Mouse (Mus musculus) hindbrain, embryonic 11.5 days (tissue): ENCODE results near the gene Slc24a3. TPM values are rescaled to one million over a fixed set of nuclear protein-coding genes. Genes with fewer than 3 reads are reported as not detected.

Experiments used
- ATAC-seq: fragments of 200-750 bp; cut with Nextera tagmentation; 2 replicates; pipeline ENCODE4 v1.8.0; 2017; ENCODE audit warnings: mild to moderate bottlenecking, moderate TSS enrichment, moderate library complexity; ENCODE audit not compliant: low FRiP score
- DNase-seq: peaks from one replicate; pipeline ENCODE4 v3.0.0-alpha.2; 2015; ENCODE audit warnings: low spot score
- H3K27ac ChIP-seq: fragments of 300-500 bp; sonication (generic); 2 replicates; pipeline ENCODE4 v1.5.1; 2014; ENCODE audit warnings: mild to moderate bottlenecking, low read depth, low read length
- H3K27me3 ChIP-seq: fragments of 300-500 bp; sonication (generic); 2 replicates; pipeline ENCODE4 v1.6.1; 2014; ENCODE audit warnings: mild to moderate bottlenecking, low read length, moderate library complexity, mixed read lengths; ENCODE audit not compliant: control insufficient read depth, insufficient read depth
- H3K36me3 ChIP-seq: fragments of 300-500 bp; sonication (generic); 2 replicates; pipeline ENCODE4 v1.6.1; 2014; ENCODE audit warnings: mild to moderate bottlenecking, low read length, moderate library complexity, mixed read lengths; ENCODE audit not compliant: control insufficient read depth, insufficient read depth
- H3K4me1 ChIP-seq: fragments of 300-500 bp; sonication (generic); replicated peaks from 2 replicates; pipeline ENCODE4 v1.6.1; 2014; ENCODE audit warnings: low read length, mixed read lengths; ENCODE audit not compliant: control insufficient read depth, insufficient read depth
- H3K4me2 ChIP-seq: fragments of 300-500 bp; sonication (generic); replicated peaks from 2 replicates; pipeline ENCODE4 v1.6.1; 2014; ENCODE audit warnings: mild to moderate bottlenecking, low read depth, low read length
- H3K4me3 ChIP-seq: fragments of 300-500 bp; sonication (generic); 2 replicates; pipeline ENCODE4 v1.5.1; 2014; ENCODE audit warnings: low read depth, low read length
- H3K9ac ChIP-seq: fragments of 300-500 bp; sonication (generic); 2 replicates; pipeline ENCODE4 v1.6.1; 2014; ENCODE audit warnings: low read depth, low read length
- H3K9me3 ChIP-seq: fragments of 300-500 bp; sonication (generic); 2 replicates; pipeline ENCODE4 v1.6.1; 2016; ENCODE audit warnings: low read length; ENCODE audit not compliant: control insufficient read depth
- WGBS: fragments of 180-500 bp; shearing (Covaris S2); extraction: QIAGEN DNeasy Blood & Tissue Kit; methylation state at CpG from one replicate; pipeline ENCODE4 v1.1.7; 2014; 5-methylcytosine and 5-hydroxymethylcytosine counted together
- polyA plus RNA-seq: library from polyadenylated mRNA; unstranded; fragments of >200 nt; fragmentation: Nextera tagmentation; extraction: Ambion mirVana; gene quantifications from 2 replicates; pipeline ENCODE4 v1.2.1, GENCODE M21; 2014

Slc24a3 gene
- polyA plus RNA-seq, 1 experiment from 2014 or later, result 2.5 TPM

GRCm38 (mm10) chr2:145217422-145217821 lies 49.9 kb downstream of the Slc24a3 start:
- DNase-seq, result no peak

GRCm38 (mm10) chr2:145219246-145219645 lies 51.7 kb downstream of the Slc24a3 start:
- Histone ChIP-seq H3K4me2 (no peak overlapping the region), H3K36me3 (no peaks in the 10 kb centered on the region), H3K9me3 (no peaks in the 10 kb centered on the region), H3K4me1 (no peaks in the 10 kb centered on the region), H3K27me3 (no peaks in the 10 kb centered on the region), H3K27ac (no peak overlapping the region), H3K4me3 (no peak overlapping the region), H3K9ac (no peak overlapping the region)
- WGBS, result 70% methylated on average over 6 of the region's 6 CpGs
- DNase-seq, result no peak
- no peak for ATAC-seq

More at GRCm38 (mm10) chr2:145217422-145217821, 49.9 kb downstream of the Slc24a3 start:
- Histone ChIP-seq H3K9me3 (no peaks in the 10 kb centered on the region), H3K4me3 (no peak overlapping the region), H3K4me2 (no peak overlapping the region), H3K9ac (no peak overlapping the region), H3K27ac (no peak overlapping the region), H3K36me3 (no peaks in the 10 kb centered on the region), H3K27me3 (no peaks in the 10 kb centered on the region), H3K4me1 (no peaks in the 10 kb centered on the region)
- 92% methylated on average over 2 of the region's 2 CpGs for WGBS
- ATAC-seq, result no peak

DNA sequence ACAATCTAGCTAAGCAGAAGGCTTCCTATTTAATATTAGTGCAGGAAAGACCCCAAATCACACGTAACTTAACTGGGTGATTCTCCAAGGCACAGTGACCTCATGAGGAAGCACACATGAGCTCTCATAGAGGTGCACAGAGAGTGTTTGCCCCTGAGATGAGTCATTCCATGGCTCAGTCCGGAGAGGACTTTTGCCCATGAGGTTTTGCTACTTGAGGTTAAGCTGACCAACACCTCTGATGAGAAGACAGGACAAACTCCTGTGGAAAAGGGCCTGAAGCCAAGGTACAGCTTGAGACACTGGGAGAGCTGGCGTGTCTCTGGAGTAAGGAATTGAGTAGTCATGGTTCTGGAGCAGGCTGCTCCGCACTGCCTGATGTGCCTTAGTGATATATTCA lies 56.1 kb downstream of the Slc24a3 start:
- H3K27ac ChIP-seq, result no peak overlapping the region
- no peak for DNase-seq
- ATAC-seq, result no peak
- no peak overlapping the region for H3K9ac ChIP-seq
- H3K4me1 ChIP-seq, result no peaks in the 10 kb centered on the region
- no peak overlapping the region for H3K4me2 ChIP-seq
- H3K36me3 ChIP-seq, result no peaks in the 10 kb centered on the region
- no peaks in the 10 kb centered on the region for H3K9me3 ChIP-seq
- H3K27me3 ChIP-seq, result no peaks in the 10 kb centered on the region
- WGBS, result 87% methylated on average over 4 of the region's 4 CpGs
- H3K4me3 ChIP-seq, result no peak overlapping the region

- H3K27ac ChIP-seq, result no peak overlapping the region
- DNase-seq (no peak), ATAC-seq (no peak)
- no peaks in the 10 kb centered on the region for H3K4me1 ChIP-seq
- H3K9ac ChIP-seq, result no peak overlapping the region
- H3K36me3 ChIP-seq, result no peaks in the 10 kb centered on the region
- WGBS, result 68% methylated on average over 3 of the region's 3 CpGs
- H3K4me3 ChIP-seq, result no peak overlapping the region
- H3K9me3 ChIP-seq, result no peaks in the 10 kb centered on the region
- H3K27me3 ChIP-seq, result no peaks in the 10 kb centered on the region
- no peak overlapping the region for H3K4me2 ChIP-seq
Measured at GRCm38 (mm10) chr2:145225640-145226039, 58.1 kb downstream of the Slc24a3 start.

GRCm38 (mm10) chr2:145226100-145226499 lies 58.5 kb downstream of the Slc24a3 start:
- H3K36me3 ChIP-seq, result no peaks in the 10 kb centered on the region
- no peaks in the 10 kb centered on the region for H3K4me1 ChIP-seq
- H3K4me3 ChIP-seq, result no peak overlapping the region
- no peak for ATAC-seq
- no peak overlapping the region for H3K9ac ChIP-seq
- H3K27ac ChIP-seq, result no peak overlapping the region
- H3K4me2 ChIP-seq, result no peak overlapping the region
- H3K27me3 ChIP-seq, result no peaks in the 10 kb centered on the region
- DNase-seq, result no peak
- H3K9me3 ChIP-seq, result no peaks in the 10 kb centered on the region
- WGBS, result 96% methylated on average over 1 of the region's 1 CpGs

DNA sequence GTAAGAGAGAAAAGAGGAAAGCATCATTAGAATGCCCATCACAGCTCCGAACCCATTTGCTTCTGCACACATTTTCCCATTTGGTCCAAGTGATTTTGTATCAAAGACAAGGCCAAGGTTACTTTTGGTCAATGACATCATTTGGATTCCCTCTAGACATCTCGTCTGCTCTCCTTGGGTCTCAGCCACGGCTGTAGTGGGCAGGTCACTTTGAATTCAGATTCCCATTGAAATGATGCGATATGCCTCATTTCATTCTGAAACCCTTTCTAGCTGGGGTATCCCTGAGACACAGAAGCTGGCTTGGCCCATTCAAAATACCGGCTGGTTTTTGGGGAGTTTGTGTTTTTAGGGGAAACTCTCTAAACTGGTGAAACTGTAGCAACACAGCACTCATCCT lies 59.8 kb downstream of the Slc24a3 start:
- H3K9me3 ChIP-seq, result no peaks in the 10 kb centered on the region
- no peak for ATAC-seq
- no peak overlapping the region for H3K4me2 ChIP-seq
- DNase-seq, result no peak
- H3K36me3 ChIP-seq, result no peaks in the 10 kb centered on the region
- no peak overlapping the region for H3K4me3 ChIP-seq
- H3K4me1 ChIP-seq, result no peaks in the 10 kb centered on the region
- no peaks in the 10 kb centered on the region for H3K27me3 ChIP-seq
- H3K9ac ChIP-seq, result no peak overlapping the region
- H3K27ac ChIP-seq, result no peak overlapping the region
- 90% methylated on average over 5 of the region's 5 CpGs for WGBS

DNA sequence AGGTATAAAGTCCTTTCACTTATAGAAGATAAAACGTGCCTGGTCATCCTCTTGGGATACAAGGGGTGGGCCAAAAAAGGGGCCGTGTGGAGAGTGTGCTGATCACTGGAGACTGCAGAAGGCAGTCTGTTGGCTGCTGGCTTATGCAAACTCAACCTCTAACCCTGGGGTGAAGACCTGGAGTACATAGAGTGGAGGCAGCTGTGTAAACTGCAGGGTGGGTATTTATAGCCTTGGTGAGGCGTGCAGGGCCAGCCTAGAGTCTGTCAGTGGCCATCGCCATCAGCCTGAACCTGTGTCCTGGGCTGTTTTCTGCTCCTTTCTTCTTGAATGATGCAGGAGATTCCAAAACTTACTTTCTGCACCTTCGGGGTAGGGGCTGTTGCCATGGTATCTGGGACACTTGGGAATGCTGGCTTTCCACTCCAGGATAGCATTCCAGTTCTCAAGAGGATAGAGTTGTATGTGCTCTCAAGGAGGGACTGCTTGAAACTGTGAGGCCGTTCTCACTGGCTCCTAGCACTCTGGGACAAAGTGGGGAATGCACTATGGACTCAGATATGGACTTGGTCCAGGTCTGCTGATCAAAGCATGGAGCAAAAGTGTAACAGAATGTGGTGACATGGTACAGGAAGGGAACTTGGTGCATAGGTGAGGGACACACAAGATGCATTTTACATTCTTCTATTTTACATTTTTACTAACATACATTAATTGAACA lies 65.4 kb downstream of the Slc24a3 start:
- DNase-seq (peak; percentile 12), ATAC-seq (no peak)
- Histone ChIP-seq H3K9me3 (no peaks in the 10 kb centered on the region), H3K27ac (no peak overlapping the region), H3K27me3 (no peaks in the 10 kb centered on the region), H3K4me2 (no peak overlapping the region), H3K36me3 (no peaks in the 10 kb centered on the region), H3K4me1 (no peaks in the 10 kb centered on the region), H3K9ac (no peak overlapping the region), H3K4me3 (no peak overlapping the region)
- WGBS, result 49% methylated on average over 6 of the region's 6 CpGs

GRCm38 (mm10) chr2:145233547-145234398 lies 66.2 kb downstream of the Slc24a3 start:
- H3K27ac ChIP-seq, result no peak overlapping the region
- ATAC-seq (no peak), DNase-seq (no peak)
- H3K36me3 ChIP-seq, result no peaks in the 10 kb centered on the region
- no peaks in the 10 kb centered on the region for H3K27me3 ChIP-seq
- H3K4me1 ChIP-seq, result no peaks in the 10 kb centered on the region
- no peak overlapping the region for H3K9ac ChIP-seq
- no peaks in the 10 kb centered on the region for H3K9me3 ChIP-seq
- H3K4me3 ChIP-seq, result no peak overlapping the region
- H3K4me2 ChIP-seq, result no peak overlapping the region
- WGBS, result 74% methylated on average over 7 of the region's 7 CpGs

- Histone ChIP-seq H3K4me3 (no peak overlapping the region), H3K9me3 (no peaks in the 10 kb centered on the region), H3K9ac (no peak overlapping the region), H3K27me3 (no peaks in the 10 kb centered on the region), H3K27ac (no peak overlapping the region), H3K36me3 (no peaks in the 10 kb centered on the region), H3K4me2 (no peak overlapping the region), H3K4me1 (no peaks in the 10 kb centered on the region)
- DNase-seq (no peak), ATAC-seq (no peak)
- WGBS, result 86% methylated on average over 4 of the region's 4 CpGs
Measured at GRCm38 (mm10) chr2:145246384-145246783, 78.8 kb downstream of the Slc24a3 start.
